8 mouse cellular contexts compared by ENCODE assay signal in genomic region chr2:27141950-27142693, GRCm38 (mm10). TPM values are rescaled to one million over a fixed set of nuclear protein-coding genes. Genes with fewer than 3 reads are reported as not detected.
A peak's percentile ranks its signal among the peaks of the same experiment; 100 is the strongest.
DNase-seq lines count a peak whose midpoint lies in the region; ATAC-seq lines count a peak whose summit lies in the region.
"Had no signal": no experiment of that assay in that cellular context is flagged by ENCODE, and none has a peak within 500 bp of the region (broad histone marks: within the 10 kb centered on the region; RNA-seq: fewer than 3 reads in every experiment).

Gene Fam163b (minus strand): TSS chr2:27142491.

- H3K4me1 ChIP-seq in embryonic facial prominence, embryonic 15.5 days, result peaks cover 10% of the 10 kb centered on the region
- H3K4me1 ChIP-seq in hindbrain, embryonic 15.5 days (replicated peaks), result peaks cover 17% of the 10 kb centered on the region
- H3K4me1 ChIP-seq in midbrain, embryonic 13.5 days (replicated peaks), result peaks cover 11% of the 10 kb centered on the region

- H3K27me3 ChIP-seq in embryonic facial prominence, embryonic 15.5 days, result peaks cover 43% of the 10 kb centered on the region
- H3K27me3 ChIP-seq in hindbrain, embryonic 15.5 days, result peaks cover 13% of the 10 kb centered on the region
- H3K27me3 ChIP-seq in midbrain, embryonic 13.5 days, result peaks cover 39% of the 10 kb centered on the region

- H3K27ac ChIP-seq in embryonic facial prominence, embryonic 15.5 days (replicated peaks), result no peak within 1 kb of the TSS
- H3K27ac ChIP-seq in hindbrain, embryonic 15.5 days (replicated peaks), result 0 out of 2 replicates have a peak within 1 kb of the TSS, but pooled peaks have one; percentile 36
- no peak within 1 kb of the TSS; the same call in 1 of the 2 replicates for H3K27ac ChIP-seq in midbrain, embryonic 13.5 days

- H3K36me3 ChIP-seq in embryonic facial prominence, embryonic 15.5 days, result no peaks in the 10 kb centered on the region
- H3K36me3 ChIP-seq in hindbrain, embryonic 15.5 days, result no peaks in the 10 kb centered on the region
- no peaks in the 10 kb centered on the region for H3K36me3 ChIP-seq in midbrain, embryonic 13.5 days

- DNase-seq in R1 (ENCODE audit: low read depth, low spot score), result peak; percentile 76
- peak; percentile 37 to 65 for DNase-seq in adrenal gland, postnatal 36 days
- no peak for DNase-seq in left cerebral cortex, adult 8-10 months (ENCODE audit: low spot score in 2 of 2)
- peak; percentile 71 for DNase-seq in testis, postnatal 10 days (ENCODE audit: low spot score)

- 1% methylated on average over 58 of the region's 62 CpGs for WGBS in embryonic facial prominence, embryonic 15.5 days
- WGBS in hindbrain, embryonic 15.5 days, result under 1% methylated on average over 41 of the region's 62 CpGs
- 1% methylated on average over 62 of the region's 62 CpGs for WGBS in midbrain, embryonic 13.5 days

- H3K9me3 ChIP-seq in embryonic facial prominence, embryonic 15.5 days (replicated peaks), result no peaks in the 10 kb centered on the region
- no peaks in the 10 kb centered on the region for H3K9me3 ChIP-seq in hindbrain, embryonic 15.5 days
- H3K9me3 ChIP-seq in midbrain, embryonic 13.5 days, result no peaks in the 10 kb centered on the region

- H3K4me3 ChIP-seq in embryonic facial prominence, embryonic 15.5 days (replicated peaks), result peak within 1 kb of the TSS; percentile 41
- H3K4me3 ChIP-seq in hindbrain, embryonic 15.5 days, result peak within 1 kb of the TSS; percentile 50
- H3K4me3 ChIP-seq in midbrain, embryonic 13.5 days (replicated peaks), result peak within 1 kb of the TSS; percentile 44
- H3K4me3 ChIP-seq: erythroblast, embryonic 14.5 days had no signal

- no peak within 1 kb of the TSS for H3K9ac ChIP-seq in embryonic facial prominence, embryonic 15.5 days
- H3K9ac ChIP-seq in hindbrain, embryonic 15.5 days, result peak within 1 kb of the TSS; percentile 65
- H3K9ac ChIP-seq in midbrain, embryonic 13.5 days (replicated peaks), result peak within 1 kb of the TSS; percentile 61; the same call in 1 of the 2 replicates

- ATAC-seq in embryonic facial prominence, embryonic 15.5 days (ENCODE audit: insufficient number of reproducible peaks, low FRiP score, low TSS enrichment, low read depth), result peak; percentile 29; the same call in 1 of the 2 replicates
- ATAC-seq in hindbrain, embryonic 15.5 days (ENCODE audit: low FRiP score, low read depth), result peak; percentile 74
- peak; percentile 82 for ATAC-seq in midbrain, embryonic 13.5 days

- H3K4me2 ChIP-seq in embryonic facial prominence, embryonic 15.5 days (replicated peaks), result peak within 1 kb of the TSS; percentile 90
- H3K4me2 ChIP-seq in hindbrain, embryonic 15.5 days, result peak within 1 kb of the TSS; percentile 92
- H3K4me2 ChIP-seq in midbrain, embryonic 13.5 days (replicated peaks), result peak within 1 kb of the TSS; percentile 75

RNA-seq across cellular contexts. Expression of gene Fam163b, which starts in this region (rescaled TPM):
- 1 to 10 TPM; 1.1 to 1.7 TPM for total RNA-seq in adrenal gland, postnatal 36 days (2021)
- polyA plus RNA-seq in embryonic facial prominence, embryonic 15.5 days (2015; fragmentation: Nextera tagmentation; extraction: Ambion mirVana), result 0.12 and 0.31 TPM in 2 replicates
- polyA plus RNA-seq in hindbrain, embryonic 15.5 days (2015; fragmentation: Nextera tagmentation; extraction: Ambion mirVana), result 7.7 and 9.6 TPM in 2 replicates
- 100 to 1,000 TPM in 1 of 4 experiments, 10 to 100 TPM in 3; 95.8 to 105 (median 98.8) TPM for total RNA-seq in left cerebral cortex, adult 8-10 months (2022)
- polyA plus RNA-seq in midbrain, embryonic 13.5 days (2015; fragmentation: Nextera tagmentation; extraction: Ambion mirVana), result 0.68 and 1.1 TPM in 2 replicates
- polyA plus RNA-seq: erythroblast, embryonic 14.5 days had no signal

Comparison
In these comparisons a context has a peak if more than half of its experiments do, and no peak if none do; other contexts are left out.
1. RNA of gene Fam163b (total RNA-seq): 95.8 to 105 TPM in left cerebral cortex, adult 8-10 months; 1.1 to 1.7 TPM in adrenal gland, postnatal 36 days; every median in the first group is over 10 times any median in the second.
2. Peak in ATAC-seq, H3K4me3 ChIP-seq and H3K4me2 ChIP-seq in embryonic facial prominence, embryonic 15.5 days; RNA of the gene not detected or under 1 TPM.
3. DNase-seq: peak in R1 (single experiment), adrenal gland, postnatal 36 days (2 of 2) and testis, postnatal 10 days (single experiment); none in left cerebral cortex, adult 8-10 months (0 of 2).
4. ATAC-seq: peak in every context shown above with its lines; median percentile 82 in midbrain, embryonic 13.5 days; 74 in hindbrain, embryonic 15.5 days; 29 in embryonic facial prominence, embryonic 15.5 days.
5. Peak in every context shown above with its lines, with median percentiles within 50 percentile points of each other: H3K4me2 ChIP-seq and H3K4me3 ChIP-seq.